Mouse (Mus musculus) midbrain, postnatal 0 days (tissue): Measurements from ENCODE around the gene Ccdc73. TPM values are rescaled to one million over a fixed set of nuclear protein-coding genes. Genes with fewer than 3 reads are reported as not detected.

Experiments
- ATAC-seq: fragments of 200-750 bp; cut with Nextera tagmentation; 2 replicates; pipeline ENCODE4 v1.8.0; 2017; ENCODE audit warnings: moderate number of reproducible peaks, mild to moderate bottlenecking, moderate TSS enrichment, moderate library complexity; ENCODE audit not compliant: low FRiP score
- DNase-seq: peaks from one replicate; pipeline ENCODE4 v3.0.0-alpha.2; 2015; ENCODE audit warnings: low spot score
- H3K27ac ChIP-seq: fragments of 300-500 bp; sonication (generic); 2 replicates; pipeline ENCODE4 v1.5.1; 2014; ENCODE audit warnings: low read depth, mild to moderate bottlenecking, low read length, mixed read lengths
- H3K27me3 ChIP-seq: fragments of 300-500 bp; sonication (generic); 2 replicates; pipeline ENCODE4 v1.6.1; 2014; ENCODE audit warnings: low read length, control low read depth, mixed read lengths; ENCODE audit not compliant: insufficient read depth
- H3K36me3 ChIP-seq: fragments of 300-500 bp; sonication (generic); 2 replicates; pipeline ENCODE4 v1.6.1; 2014; ENCODE audit warnings: low read length, control low read depth, mixed read lengths; ENCODE audit not compliant: insufficient read depth
- H3K4me1 ChIP-seq: fragments of 300-500 bp; sonication (generic); 2 replicates; pipeline ENCODE4 v1.6.1; 2014; ENCODE audit warnings: mild to moderate bottlenecking, control low read depth, antibody characterized with exemption, low read length, mixed read lengths; ENCODE audit not compliant: insufficient read depth
- H3K4me2 ChIP-seq: fragments of 300-500 bp; sonication (generic); 2 replicates; pipeline ENCODE4 v1.6.1; 2014; ENCODE audit warnings: low read depth, mild to moderate bottlenecking, low read length, mixed read lengths; ENCODE audit not compliant: poor library complexity, severe bottlenecking
- H3K4me3 ChIP-seq: fragments of 300-500 bp; sonication (generic); 2 replicates; pipeline ENCODE4 v1.5.1; 2014; ENCODE audit warnings: low read depth, mild to moderate bottlenecking, low read length, moderate library complexity
- H3K9ac ChIP-seq: fragments of 300-500 bp; sonication (generic); replicated peaks from 2 replicates; pipeline ENCODE4 v1.6.1; 2014; ENCODE audit warnings: mild to moderate bottlenecking, low read length, moderate library complexity, mixed read lengths; ENCODE audit not compliant: poor library complexity, severe bottlenecking
- H3K9me3 ChIP-seq: fragments of 300-500 bp; sonication (generic); 2 replicates; pipeline ENCODE4 v1.6.1; 2016; ENCODE audit warnings: low read length, control low read depth
- CTCF ChIP-seq: IDR thresholded peaks from 2 replicates; pipeline ENCODE4 v1.5.1; 2016; ENCODE audit warnings: antibody characterized with exemption, mild to moderate bottlenecking
- WGBS: fragments of 180-500 bp; shearing (Covaris S2); extraction: QIAGEN DNeasy Blood & Tissue Kit; methylation state at CpG from one replicate; pipeline ENCODE4 v1.1.7; 2014; 5-methylcytosine and 5-hydroxymethylcytosine counted together
- polyA plus RNA-seq: library from polyadenylated mRNA; unstranded; fragments of >200 nt; fragmentation: Nextera tagmentation; extraction: Ambion mirVana; gene quantifications from 2 replicates; pipeline ENCODE4 v1.2.1, GENCODE M21; 2015
- total RNA-seq: library from RNA; depleted of rRNA; stranded (reverse); fragments of >200 nt; gene quantifications from 2 replicates; pipeline ENCODE4 v1.2.3, GENCODE M21; 2014

The Ccdc73 gene
- total and polyA plus RNA-seq, 2 experiments from 2014 or later: 0.71 to 4.5 TPM

DNA sequence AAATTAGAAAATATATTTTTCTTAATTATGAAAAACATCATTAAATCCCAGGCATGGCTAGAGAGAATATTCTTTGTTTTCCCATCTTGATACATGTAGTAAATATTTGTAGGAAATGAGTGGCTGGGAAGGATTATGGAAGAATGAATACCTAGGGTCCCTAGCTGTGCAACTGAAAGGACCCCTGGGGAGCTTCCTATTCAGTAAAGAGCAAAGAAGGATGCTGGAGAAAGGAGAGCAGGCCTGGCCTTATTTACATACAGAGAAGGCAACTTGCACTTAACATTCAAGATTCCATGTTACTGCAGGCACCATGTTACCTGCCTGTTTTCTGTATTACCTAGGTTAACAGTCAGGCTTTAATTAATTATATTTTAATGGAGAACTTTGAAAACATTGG lies 25.0 kb upstream of the Ccdc73 start:
- no peaks in the 10 kb centered on the region for H3K27me3 ChIP-seq
- no peak for DNase-seq
- H3K36me3 ChIP-seq: no peaks in the 10 kb centered on the region
- no peaks in the 10 kb centered on the region for H3K9me3 ChIP-seq
- H3K4me1 ChIP-seq: no peaks in the 10 kb centered on the region
- H3K27ac ChIP-seq: no peak overlapping the region
- no peak overlapping the region for H3K9ac ChIP-seq
- no peak overlapping the region for H3K4me3 ChIP-seq
- TF ChIP-seq CTCF: no peak
- H3K4me2 ChIP-seq: no peak overlapping the region
- no peak for ATAC-seq

DNA sequence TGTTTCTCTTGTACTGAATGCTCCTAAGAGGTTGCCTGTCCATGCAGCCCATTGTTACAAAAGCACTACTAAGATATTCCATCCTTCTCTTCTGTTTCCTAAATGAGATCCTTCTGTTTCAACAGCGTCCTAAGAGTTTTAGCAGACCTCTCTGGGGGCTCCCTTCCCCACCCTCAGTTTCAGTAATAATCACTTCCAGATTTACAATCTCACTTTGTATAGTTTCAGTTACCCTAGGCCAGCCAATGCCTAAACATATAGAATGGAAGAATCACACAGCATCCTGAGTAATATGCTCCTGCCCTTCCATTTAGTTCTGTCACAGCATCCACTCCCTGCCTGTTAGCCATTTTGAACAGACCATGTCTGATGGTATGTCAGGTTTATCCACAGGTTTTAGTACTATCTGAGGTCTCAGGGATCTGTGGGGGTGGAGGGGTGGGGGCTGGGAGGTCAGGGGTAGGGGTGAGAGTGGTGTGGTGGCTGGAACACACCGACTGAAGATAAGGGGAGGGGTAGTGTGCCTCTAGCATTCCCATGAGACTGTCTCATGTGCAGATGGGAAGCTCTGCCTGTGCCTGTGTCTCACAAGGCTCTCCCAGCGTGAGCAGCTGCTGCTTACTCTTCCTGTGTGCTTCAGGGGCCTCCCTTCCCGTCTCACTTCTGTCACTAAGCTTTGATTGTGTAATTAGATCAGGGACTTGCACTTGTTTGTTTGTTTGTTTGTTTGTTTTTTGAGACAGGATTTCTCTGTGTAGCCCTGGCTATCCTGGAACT lies 20.8 kb upstream of the Ccdc73 start:
- 46% methylated on average over 4 of the region's 4 CpGs for WGBS
- ATAC-seq: no peak

DNA sequence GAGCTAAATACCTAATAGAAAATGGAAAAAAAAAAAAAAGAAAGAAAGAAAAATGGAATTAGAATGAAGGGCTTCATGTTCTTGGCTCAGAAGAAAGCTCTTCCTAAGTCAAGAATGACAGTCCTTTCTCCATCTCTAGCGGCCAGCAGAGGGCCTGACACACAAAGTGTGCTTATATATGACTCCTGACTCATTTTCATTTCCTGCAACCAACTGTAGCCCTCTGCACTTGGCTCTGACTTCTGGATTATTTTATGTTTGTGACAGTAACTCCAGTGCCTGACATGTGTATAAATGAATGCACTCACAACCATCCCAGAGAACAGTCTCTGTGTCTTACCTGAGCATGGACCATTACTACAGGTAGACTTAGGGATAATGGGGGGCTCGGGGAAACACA lies 20.0 kb upstream of the Ccdc73 start:
- Histone ChIP-seq H3K27me3 (0 out of 2 replicates have a peak, but pooled peaks cover 3% of the 10 kb centered on the region), H3K36me3 (no peaks in the 10 kb centered on the region), H3K4me1 (no peaks in the 10 kb centered on the region), H3K9me3 (no peaks in the 10 kb centered on the region), H3K4me2 (no peak overlapping the region), H3K27ac (no peak overlapping the region), H3K9ac (no peak overlapping the region), H3K4me3 (no peak overlapping the region)
- DNase-seq (peak; percentile 59), ATAC-seq (no peak)
- peak; percentile 69 for TF ChIP-seq CTCF
- 47% methylated on average over 2 of the region's 2 CpGs for WGBS

More for the DNA sequence above, 20.8 kb upstream of the Ccdc73 start:
- H3K36me3 ChIP-seq: no peaks in the 10 kb centered on the region
- H3K4me1 ChIP-seq: no peaks in the 10 kb centered on the region
- no peaks in the 10 kb centered on the region for H3K27me3 ChIP-seq
- no peak overlapping the region for H3K27ac ChIP-seq
- peak; percentile 12 for DNase-seq
- no peak overlapping the region for H3K9ac ChIP-seq
- H3K4me3 ChIP-seq: no peak overlapping the region
- TF ChIP-seq CTCF: no peak
- no peak overlapping the region for H3K4me2 ChIP-seq
- no peaks in the 10 kb centered on the region for H3K9me3 ChIP-seq

DNA sequence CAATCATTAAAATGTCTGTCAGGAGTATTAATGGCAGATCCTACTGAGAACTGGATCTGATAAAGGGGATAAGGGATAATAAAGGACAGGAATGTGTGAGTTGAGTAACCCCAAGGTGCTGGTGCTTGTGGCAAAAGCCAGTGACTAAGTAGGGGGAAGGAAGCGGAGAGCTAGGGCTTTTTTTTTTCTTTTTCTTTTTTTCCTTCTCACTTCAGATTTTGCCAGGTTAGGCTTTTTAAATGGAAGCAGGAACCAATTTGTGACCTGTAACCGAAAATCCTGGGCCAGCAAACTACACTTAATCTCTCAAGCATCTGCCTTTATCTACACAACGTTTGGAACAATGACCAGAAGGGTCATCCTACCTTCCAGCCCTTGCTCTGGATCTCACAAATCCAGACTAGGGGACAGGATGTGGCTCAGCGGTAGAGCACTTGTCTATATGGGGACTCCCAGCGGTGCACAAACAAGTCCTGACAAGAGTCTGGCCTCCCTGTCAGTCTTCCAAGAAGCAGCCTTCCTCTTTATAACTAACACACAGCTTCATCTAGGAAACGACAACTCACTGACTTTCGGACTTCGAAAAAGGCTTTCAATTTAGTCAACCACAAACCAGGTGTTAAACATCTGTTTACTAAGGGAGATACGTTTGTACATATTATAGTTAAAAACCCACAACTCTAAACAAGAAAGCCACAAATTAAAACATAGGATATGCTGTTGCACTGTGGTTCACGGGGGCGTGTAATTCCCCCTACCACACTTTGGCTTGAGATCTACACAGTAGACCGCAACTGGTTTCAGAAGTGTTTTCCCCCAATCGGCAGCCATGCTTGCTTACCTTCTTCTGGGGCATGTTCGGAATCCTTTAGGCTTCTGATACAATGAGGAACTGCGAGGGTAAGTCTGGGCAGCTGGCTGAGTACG lies 19.1 kb upstream of the Ccdc73 start:
- no peak for ATAC-seq
- H3K27ac ChIP-seq: no peak overlapping the region
- no peaks in the 10 kb centered on the region for H3K36me3 ChIP-seq
- no peak for DNase-seq
- WGBS: 37% methylated on average over 16 of the region's 16 CpGs
- H3K27me3 ChIP-seq: 0 out of 2 replicates have a peak, but pooled peaks cover 3% of the 10 kb centered on the region
- no peak overlapping the region for H3K9ac ChIP-seq
- TF ChIP-seq CTCF: no peak
- no peaks in the 10 kb centered on the region for H3K9me3 ChIP-seq
- H3K4me3 ChIP-seq: peak overlapping the region; percentile 43; the same call in 1 of the 2 replicates
- H3K4me1 ChIP-seq: no peaks in the 10 kb centered on the region
- H3K4me2 ChIP-seq: peak overlapping the region; percentile 97

DNA sequence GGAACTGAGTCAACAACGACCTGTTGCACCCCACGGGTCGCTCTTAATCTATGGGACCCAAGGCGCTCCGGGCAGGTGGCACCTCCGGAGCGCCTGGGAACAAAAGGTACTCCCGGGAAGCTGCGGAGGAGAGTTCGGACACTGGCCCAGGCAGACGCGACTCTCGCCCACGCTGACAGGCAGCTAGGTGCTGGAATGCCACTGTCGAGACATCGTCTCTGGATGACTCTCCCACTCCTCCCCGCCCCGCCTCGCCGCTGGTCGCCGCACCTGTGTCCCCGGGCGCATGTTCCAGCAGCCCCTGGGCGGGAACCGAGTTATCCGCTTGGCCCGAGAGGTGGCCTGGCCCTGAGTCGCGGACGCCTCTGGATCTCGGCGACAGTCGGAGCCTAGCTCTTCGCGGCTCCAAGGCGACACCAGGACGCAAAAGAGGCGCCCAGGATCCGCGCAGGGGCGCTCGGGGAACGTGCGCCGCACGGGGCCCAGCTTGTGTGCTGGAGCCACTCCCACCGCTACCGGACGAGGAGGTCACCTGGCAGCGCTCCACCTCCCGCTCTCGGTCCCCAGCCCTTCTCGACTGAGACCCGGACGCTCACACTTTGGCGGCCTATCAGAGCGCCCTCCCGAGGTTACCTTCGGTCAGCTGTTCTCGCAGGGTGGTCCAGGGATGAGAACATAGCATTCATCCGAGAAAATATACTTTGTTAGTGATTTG lies 18.2 kb upstream of the Ccdc73 start, which contains the start of gene Prrg4:
TSS of gene Prrg4 (minus strand) at position 601 of the 715 bp plus-strand sequence.
- DNase-seq: peak; percentile 61
- ATAC-seq: peak; percentile 79
- H3K4me1 ChIP-seq: no peaks in the 10 kb centered on the region
- TF ChIP-seq CTCF: peak; percentile 50
- no peak within 1 kb of the TSS for H3K27ac ChIP-seq
- no peaks in the 10 kb centered on the region for H3K9me3 ChIP-seq
- peak within 1 kb of the TSS; percentile 43 for H3K4me3 ChIP-seq
- H3K36me3 ChIP-seq: no peaks in the 10 kb centered on the region
- H3K4me2 ChIP-seq: peak within 1 kb of the TSS; percentile 97
- H3K27me3 ChIP-seq: 0 out of 2 replicates have a peak, but pooled peaks cover 3% of the 10 kb centered on the region
- H3K9ac ChIP-seq: peak within 1 kb of the TSS; percentile 48
- WGBS: under 1% methylated on average over 62 of the region's 62 CpGs
